22 mouse cellular contexts compared by ENCODE assay signal in genomic region chr17:62507766-62508485, GRCm38 (mm10).
DNase-seq lines count a peak whose midpoint lies in the region; ATAC-seq lines count a peak whose summit lies in the region.
"Had no signal": no experiment of that assay in that cellular context is flagged by ENCODE, and none has a peak within 500 bp of the region (broad histone marks: within the 10 kb centered on the region; RNA-seq: fewer than 3 reads in every experiment).

No protein-coding gene starts in this region.

- no peaks in the 10 kb centered on the region for H3K27me3 ChIP-seq in heart, embryonic 11.5 days (ENCODE audit: control insufficient read depth, insufficient read depth, low read length)
- H3K27me3 ChIP-seq in midbrain, embryonic 11.5 days (ENCODE audit: control insufficient read depth, insufficient read depth, low read length): no peaks in the 10 kb centered on the region
- H3K27me3 ChIP-seq in midbrain, embryonic 13.5 days: no peaks in the 10 kb centered on the region
- H3K27me3 ChIP-seq: forebrain, embryonic 12.5 days; heart, embryonic 12.5 days; Patski had no signal

- peaks cover 3% of the 10 kb centered on the region; the same call in 1 of the 2 replicates for H3K4me1 ChIP-seq in heart, embryonic 11.5 days (ENCODE audit: control insufficient read depth, insufficient read depth, low read length)
- no peaks in the 10 kb centered on the region for H3K4me1 ChIP-seq in midbrain, embryonic 11.5 days (ENCODE audit: control insufficient read depth, insufficient read depth, low read length)
- H3K4me1 ChIP-seq in midbrain, embryonic 13.5 days (replicated peaks): no peaks in the 10 kb centered on the region
- H3K4me1 ChIP-seq: forebrain, embryonic 12.5 days; heart, embryonic 12.5 days had no signal

- 62% methylated on average over 13 of the region's 13 CpGs for WGBS in heart, embryonic 11.5 days (ENCODE audit: insufficient replicate concordance)
- 81% methylated on average over 13 of the region's 13 CpGs for WGBS in midbrain, embryonic 11.5 days
- WGBS in midbrain, embryonic 13.5 days: 81% methylated on average over 13 of the region's 13 CpGs

- H3K9me3 ChIP-seq in heart, embryonic 11.5 days (replicated peaks; ENCODE audit: control insufficient read depth, low read length): no peaks in the 10 kb centered on the region
- H3K9me3 ChIP-seq in midbrain, embryonic 11.5 days (ENCODE audit: control insufficient read depth, low read length): no peaks in the 10 kb centered on the region
- H3K9me3 ChIP-seq in midbrain, embryonic 13.5 days: no peaks in the 10 kb centered on the region
- H3K9me3 ChIP-seq: forebrain, embryonic 12.5 days; heart, embryonic 12.5 days had no signal

- peak; percentile 56 to 75 for DNase-seq in cerebellum, postnatal 10 days
- DNase-seq in heart, postnatal 10 days: peak; percentile 29 to 31
- DNase-seq in midbrain, embryonic 11.5 days (ENCODE audit: low spot score, missing footprints): peak; percentile 41
- no peak for DNase-seq in frontal cortex, postnatal 25 days (ENCODE audit: low spot score in 2 of 2)
- DNase-seq in adrenal gland, adult 2 months: no peak
- DNase-seq: cerebellum, adult 9-10 months; gastrocnemius, adult 2 months; heart, postnatal 36 days; kidney, adult 18-20 months; kidney, postnatal 4 days; liver, postnatal 0 days had no signal

- ATAC-seq in cerebellum, adult (ENCODE audit: insufficient number of reproducible peaks, low FRiP score, low TSS enrichment): no peak
- no peak for ATAC-seq in heart, embryonic 11.5 days (replicated peaks; ENCODE audit: insufficient number of reproducible peaks, low FRiP score, low TSS enrichment)
- ATAC-seq in midbrain, embryonic 11.5 days (ENCODE audit: low FRiP score): no peak
- ATAC-seq in midbrain, embryonic 13.5 days: no peak
- ATAC-seq: inflammation-experienced regulatory T-cells, adult 6 months; liver, postnatal 0 days; Patski had no signal

- H3K4me3 ChIP-seq in heart, embryonic 11.5 days (ENCODE audit: low read depth, low read length): no peak overlapping the region
- no peak overlapping the region for H3K4me3 ChIP-seq in midbrain, embryonic 11.5 days (ENCODE audit: low read depth, low read length)
- no peak overlapping the region for H3K4me3 ChIP-seq in midbrain, embryonic 13.5 days (replicated peaks)
- H3K4me3 ChIP-seq: erythroblast, embryonic 14.5 days; forebrain, embryonic 12.5 days; gastrocnemius, adult 2 months; heart, embryonic 12.5 days had no signal

- H3K4me2 ChIP-seq in heart, embryonic 11.5 days: no peak overlapping the region
- H3K4me2 ChIP-seq in midbrain, embryonic 11.5 days: no peak overlapping the region
- H3K4me2 ChIP-seq in midbrain, embryonic 13.5 days (replicated peaks): no peak overlapping the region
- H3K4me2 ChIP-seq: forebrain, embryonic 12.5 days; heart, embryonic 12.5 days; hindbrain, embryonic 14.5 days; liver, embryonic 11.5 days had no signal

- no peak overlapping the region for H3K27ac ChIP-seq in heart, embryonic 11.5 days (ENCODE audit: low read depth, low read length)
- H3K27ac ChIP-seq in midbrain, embryonic 11.5 days (ENCODE audit: low read depth, low read length): no peak overlapping the region
- H3K27ac ChIP-seq in midbrain, embryonic 13.5 days: no peak overlapping the region
- H3K27ac ChIP-seq: forebrain, embryonic 12.5 days; gastrocnemius, adult 2 months; hindbrain, embryonic 14.5 days; macrophage had no signal

- intact Hi-C loops in heart, postnatal 10 days (cut with DNase I): no loop called here

- H3K9ac ChIP-seq in heart, embryonic 11.5 days (ENCODE audit: low read depth, low read length): no peak overlapping the region
- no peak overlapping the region for H3K9ac ChIP-seq in midbrain, embryonic 11.5 days (ENCODE audit: low read length)
- no peak overlapping the region for H3K9ac ChIP-seq in midbrain, embryonic 13.5 days (replicated peaks)
- H3K9ac ChIP-seq: forebrain, embryonic 12.5 days; heart, embryonic 12.5 days; hindbrain, embryonic 14.5 days; liver, postnatal 0 days had no signal

- no peaks in the 10 kb centered on the region for H3K36me3 ChIP-seq in heart, embryonic 11.5 days (ENCODE audit: control insufficient read depth, insufficient read depth, low read length)
- no peaks in the 10 kb centered on the region for H3K36me3 ChIP-seq in midbrain, embryonic 11.5 days (ENCODE audit: control insufficient read depth, insufficient read depth, low read length)
- no peaks in the 10 kb centered on the region for H3K36me3 ChIP-seq in midbrain, embryonic 13.5 days
- H3K36me3 ChIP-seq: forebrain, embryonic 12.5 days; heart, embryonic 12.5 days had no signal

Comparison
In these comparisons a context has a peak if more than half of its experiments do, and no peak if none do; other contexts are left out.
1. DNase-seq: peak in cerebellum, postnatal 10 days (2 of 2), heart, postnatal 10 days (2 of 2) and midbrain, embryonic 11.5 days (single experiment); none in frontal cortex, postnatal 25 days (0 of 2) and adrenal gland, adult 2 months (single experiment).